Mouse (Mus musculus): ENCODE measurements around the gene Zfp513.

Zfp513 gene

DNA sequence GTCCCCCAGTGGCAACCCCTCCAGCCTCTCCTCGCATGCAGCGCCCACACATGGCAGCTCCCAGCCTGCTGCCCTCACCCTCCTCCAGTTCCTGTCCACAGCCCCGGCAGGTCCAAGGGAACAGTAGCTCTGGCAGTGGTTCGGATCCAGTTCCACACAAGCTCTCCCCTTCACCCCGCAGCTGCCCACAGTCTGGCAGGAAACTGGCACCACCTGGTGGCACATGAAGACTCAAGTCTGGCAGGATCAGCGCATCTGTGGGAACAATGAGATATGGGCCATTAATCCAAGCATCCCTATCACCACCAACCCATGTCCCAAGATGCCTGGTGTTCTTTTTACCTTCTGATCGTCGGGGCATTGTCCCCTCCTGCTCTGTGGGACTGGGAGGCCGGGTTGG is 2.2 kb downstream of the Zfp513 start:
- DNase-seq: no peak

DNA sequence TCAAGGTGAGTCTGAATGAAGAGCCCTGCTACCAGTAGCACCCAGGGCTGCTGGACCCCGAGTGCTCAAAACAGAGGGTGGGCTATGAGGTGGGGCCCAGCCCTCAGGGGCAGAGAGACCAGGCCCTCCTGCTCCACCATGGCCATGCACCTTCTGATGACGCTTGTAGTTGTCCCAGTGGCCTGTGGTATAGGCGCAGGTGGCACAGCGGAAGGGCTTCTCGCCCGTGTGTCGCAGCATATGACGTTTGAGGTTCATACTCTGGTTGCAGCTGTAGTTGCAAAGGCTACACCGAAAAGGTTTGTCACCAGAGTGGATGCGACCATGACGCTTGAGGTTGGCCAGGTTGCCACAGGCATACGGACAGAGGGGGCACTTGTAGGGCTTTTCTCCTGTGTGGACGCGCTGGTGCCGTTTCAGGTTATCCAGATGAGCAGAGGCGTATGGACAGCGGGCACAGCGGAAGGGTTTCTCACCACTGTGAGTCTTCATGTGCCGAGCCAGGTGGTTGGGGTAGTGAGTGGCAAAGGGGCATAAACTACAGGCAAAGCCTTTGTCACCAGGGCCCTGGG is 2.7 kb downstream of the Zfp513 start:
- no peak for DNase-seq

DNA sequence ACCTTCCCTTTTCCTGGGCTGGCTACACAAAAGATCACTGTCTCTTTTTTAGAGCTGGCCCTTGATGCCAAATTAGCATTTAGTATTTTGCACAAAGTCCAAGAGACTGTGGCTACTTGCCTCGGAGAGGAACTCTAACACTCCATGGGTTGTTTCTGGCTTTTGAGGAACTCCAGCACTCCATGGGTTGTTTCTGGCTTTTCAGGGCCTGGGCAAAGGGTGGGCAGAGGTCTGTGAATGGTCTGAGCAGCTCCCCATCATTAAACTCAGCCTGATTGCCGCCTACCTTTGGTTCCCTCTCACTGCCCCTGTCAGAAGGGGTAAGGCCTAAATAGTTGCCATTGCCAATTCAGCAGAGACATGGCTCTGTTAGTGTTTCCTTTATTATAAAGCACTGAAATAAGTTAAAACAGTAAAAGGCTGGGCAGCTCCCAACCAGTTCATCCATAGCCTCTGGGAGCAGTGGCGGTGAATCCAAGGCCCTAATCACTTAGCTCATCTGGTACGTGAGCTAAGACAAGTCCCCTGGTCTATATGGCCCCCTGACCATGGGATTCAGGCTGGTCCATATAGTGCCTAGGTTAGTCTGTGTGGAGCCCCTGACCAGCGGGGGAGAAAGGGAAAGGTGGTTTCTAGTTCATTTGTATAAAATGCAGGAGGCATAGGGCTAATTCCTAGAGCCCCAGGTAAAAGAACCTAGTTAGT is 3.3 kb downstream of the Zfp513 start:
- no peak for DNase-seq

GRCm38 (mm10) chr5:31198170-31198569 is 3.9 kb downstream of the Zfp513 start:
- DNase-seq: no peak

DNA sequence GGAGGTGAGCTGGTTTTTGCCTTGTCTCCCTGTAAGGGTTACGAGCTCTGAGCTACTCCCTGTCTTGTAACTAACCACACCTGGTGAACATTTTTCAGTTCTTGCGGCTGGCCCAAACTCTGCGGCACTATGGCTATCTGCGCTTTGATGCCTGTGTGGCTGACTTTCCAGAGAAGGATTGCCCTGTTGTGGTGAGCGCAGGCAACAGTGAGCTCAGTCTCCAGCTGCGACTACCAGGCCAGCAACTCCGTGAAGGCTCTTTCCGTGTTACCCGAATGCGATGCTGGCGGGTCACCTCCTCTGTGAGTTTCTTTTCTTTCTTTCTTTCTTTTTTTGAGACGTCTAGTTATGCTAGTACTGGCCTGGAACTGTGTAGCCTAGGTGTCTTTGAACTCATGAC is 5.0 kb downstream of the Zfp513 start:
- DNase-seq: no peak

DNA sequence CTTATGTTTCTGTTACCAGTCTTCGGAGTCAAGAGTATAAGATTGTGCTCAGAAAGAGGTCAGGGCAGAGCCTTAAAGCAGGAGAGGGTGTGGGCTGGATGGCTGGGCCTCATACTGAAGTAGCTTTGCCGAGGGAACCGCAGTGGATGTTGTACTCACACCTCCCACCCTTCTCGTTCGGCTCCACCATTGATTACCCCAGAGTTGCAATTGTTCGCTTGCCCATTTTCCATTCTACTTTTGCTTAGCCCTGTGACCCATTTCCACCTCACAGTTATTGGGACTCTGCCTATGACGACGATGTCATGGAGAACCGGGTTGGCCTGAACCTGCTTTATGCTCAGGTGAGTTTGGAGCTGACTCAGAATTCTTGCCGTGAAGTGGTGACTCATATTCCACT is 5.9 kb downstream of the Zfp513 start:
- DNase-seq: no peak

DNA sequence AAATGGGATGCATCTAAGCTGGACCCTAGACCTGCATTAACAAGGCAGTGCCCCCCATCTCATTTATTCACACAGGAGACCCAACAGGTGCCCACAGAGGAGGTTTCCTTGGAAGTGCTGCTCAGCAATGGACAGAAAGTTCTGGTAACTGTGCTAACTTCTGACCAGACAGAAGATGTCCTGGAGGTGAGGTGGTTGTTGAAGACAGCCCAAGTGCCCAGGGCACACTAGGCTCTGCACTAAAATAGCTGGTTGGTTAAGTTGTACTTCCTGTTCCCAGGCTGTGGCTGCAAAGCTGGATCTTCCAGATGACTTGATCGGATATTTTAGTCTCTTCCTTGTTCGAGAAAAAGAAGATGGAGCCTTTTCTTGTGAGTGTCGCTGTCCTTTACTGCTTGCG is 6.4 kb downstream of the Zfp513 start:
- no peak for DNase-seq

DNA sequence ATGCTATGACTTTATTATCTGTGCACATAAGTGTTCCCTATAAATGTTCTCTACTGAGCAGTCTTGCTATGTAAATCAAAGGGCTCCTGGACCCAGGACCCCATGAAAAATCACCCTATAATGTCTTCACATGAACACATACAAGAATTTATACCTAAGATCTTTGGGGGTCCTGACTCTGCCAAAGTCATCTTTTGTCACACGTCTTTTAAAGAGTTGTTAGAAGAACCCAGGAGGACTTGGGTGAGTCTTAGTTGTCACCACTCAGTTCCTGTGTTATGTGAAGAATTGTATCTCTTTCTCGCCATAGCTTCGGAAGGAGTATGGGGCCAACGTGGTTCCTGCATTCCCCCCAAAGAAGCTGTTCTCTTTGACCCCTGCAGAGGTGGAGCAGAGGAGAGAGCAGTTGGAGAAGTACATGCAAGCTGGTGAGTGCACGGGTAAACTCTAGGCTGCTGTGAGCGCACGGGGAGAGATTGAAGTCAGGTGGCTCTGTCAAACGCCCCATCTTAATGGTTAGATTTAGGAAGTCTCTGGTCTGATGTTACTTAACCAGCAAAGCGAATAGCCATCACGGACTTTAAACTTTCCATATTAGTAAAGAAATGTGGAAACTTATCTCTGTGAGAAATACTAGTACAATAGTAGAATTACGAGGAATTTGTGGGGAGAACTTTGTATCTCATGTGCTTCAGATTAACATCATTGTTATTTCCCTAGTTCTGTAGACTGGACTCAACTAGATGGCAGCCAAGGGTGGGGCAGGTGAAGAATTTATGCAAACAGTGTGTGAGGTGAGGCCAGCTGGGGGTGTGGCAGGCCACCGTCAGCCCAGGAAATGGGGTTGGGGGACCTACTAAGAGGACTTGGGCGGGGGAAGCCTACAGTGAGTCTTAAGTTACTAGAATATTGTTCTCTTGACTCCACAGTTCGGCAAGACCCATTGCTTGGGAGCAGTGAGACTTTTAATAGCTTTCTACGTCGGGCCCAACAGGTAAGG is 7.3 kb downstream of the Zfp513 start:
- no peak for DNase-seq

GRCm38 (mm10) chr5:31193631-31194281 is 8.3 kb downstream of the Zfp513 start:
- DNase-seq: no peak

DNA sequence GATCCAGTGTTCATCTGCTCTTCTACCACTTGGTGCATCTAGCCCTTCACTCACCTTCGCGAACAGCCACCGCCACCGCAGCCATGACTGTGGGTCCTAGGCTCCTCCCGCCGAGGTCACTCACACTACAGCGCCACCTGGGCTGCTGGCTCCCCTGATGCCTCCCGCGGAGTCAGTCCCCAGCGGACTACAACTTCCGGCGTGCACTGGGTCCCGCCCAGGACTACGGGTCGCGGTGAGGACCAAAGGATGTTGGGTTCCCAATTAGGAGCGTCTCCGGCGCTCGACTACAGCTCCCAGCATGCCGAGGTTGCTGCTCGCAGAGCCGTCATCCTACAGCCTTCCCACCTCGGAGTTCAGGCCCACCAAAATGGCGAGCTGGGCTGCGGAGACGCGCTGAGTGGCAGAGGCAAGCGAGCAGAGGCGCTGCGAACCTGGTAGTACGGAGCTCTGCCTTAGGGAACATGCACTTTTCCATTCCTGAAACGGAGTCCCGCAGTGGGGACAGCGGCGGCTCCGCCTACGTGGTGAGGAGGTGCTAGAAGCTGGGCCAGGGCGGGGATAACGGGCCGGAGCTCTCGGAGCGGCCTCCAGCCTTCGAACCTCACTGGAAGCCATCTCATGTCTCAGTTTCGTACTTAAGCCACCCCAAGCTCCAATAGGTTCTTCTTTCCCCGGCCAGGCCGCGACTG is 9.0 kb downstream of the Zfp513 start, which contains the start of the genes Snx17 and Eif2b4:
Snx17 (plus strand) TSS at position 289 of the 692 bp plus-strand sequence.
Eif2b4 (minus strand) TSS at position 492 of the 692 bp plus-strand sequence.
- peak; percentile 99 for DNase-seq

DNA sequence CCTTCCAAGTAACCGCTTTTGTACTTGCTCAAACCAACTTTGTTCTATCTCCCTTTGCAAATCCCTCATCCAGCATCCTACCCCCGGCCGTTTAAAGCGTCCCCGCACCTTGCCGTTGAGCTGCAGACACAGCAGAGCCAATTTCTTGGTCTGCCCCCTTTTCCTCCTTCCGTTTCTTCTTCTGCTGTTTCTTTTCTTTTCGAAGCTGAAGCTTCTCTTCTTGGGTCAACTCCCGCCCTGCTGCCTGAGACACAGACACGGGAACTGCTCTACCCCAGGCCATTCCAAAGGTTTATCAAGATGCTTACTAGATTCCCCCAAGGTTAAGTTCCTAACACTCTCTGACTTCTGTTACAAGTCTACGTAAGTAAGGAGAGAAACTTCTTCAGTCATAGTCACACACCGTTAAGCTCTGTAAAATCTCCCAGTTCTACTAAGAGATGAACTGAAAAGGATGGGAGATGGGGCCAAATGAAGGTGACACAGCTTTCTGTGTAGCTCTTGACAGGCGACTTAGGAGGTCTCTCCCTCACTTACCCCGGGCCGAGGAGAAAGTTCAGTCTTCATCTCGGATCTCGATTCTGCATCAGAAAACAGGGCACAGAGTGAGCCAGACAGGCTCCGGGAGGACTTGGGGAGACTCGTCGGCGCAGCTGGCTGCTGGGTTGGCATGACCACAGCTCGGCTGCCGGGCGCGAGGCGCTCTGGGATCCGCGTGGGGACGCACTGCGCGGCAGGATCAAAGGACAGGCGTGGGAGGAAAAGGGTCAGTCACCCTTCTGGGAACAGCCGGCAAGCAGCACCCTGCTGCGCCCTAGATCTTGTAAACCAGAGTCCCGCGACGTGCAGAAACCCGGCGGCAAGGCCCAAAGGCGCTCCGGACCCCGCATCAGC is 9.8 kb downstream of the Zfp513 start:
- peak; percentile 27 for DNase-seq

DNA sequence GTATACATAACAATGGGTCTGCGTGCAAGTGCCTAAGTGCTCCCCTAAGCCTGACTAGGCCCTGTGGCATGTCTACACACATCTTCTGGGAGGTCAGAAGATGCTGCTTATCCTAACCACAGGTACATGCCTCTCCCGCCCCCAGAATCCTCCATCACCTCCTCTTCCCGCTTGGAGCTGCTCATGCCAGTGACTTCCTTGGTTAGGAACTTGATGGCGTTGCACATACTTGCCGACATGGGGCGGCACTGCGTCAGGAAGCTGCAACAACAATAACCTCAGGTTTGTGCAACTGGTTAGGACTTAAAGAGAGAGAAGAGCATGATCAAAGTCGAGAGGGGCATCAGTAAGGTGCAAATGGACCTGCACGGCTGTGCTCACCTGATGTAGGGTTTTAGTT is 11.9 kb downstream of the Zfp513 start:
- DNase-seq: no peak

DNA sequence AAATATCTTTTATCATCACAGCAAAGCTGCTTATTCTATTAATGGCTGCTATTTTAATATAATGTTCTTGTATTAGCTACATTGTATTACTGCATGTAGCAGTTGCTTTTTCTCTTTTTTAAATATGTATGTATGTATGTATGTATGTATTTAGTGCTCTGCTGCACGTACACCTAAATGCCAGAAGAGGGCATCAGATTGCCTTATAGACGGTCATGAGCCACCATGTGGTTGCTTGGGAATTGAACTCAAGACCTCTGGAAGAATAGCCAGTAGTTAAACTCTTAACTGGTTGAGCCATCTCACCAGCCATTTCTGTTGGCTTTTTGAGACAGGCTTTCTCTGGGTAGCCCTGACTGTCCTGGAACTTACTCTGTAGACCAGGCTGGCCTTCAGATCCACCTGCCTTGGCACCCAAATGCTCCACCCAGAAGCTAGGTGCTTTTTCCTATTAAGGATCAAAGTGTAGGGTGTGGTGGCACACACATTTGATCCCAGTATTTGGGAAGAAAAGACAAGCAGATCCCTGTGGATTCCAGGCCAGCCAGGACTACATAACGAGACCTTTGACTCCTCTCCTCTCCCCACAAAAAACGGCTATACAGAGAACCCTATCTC is 13.8 kb downstream of the Zfp513 start:
- peak; percentile 38 for DNase-seq

DNA sequence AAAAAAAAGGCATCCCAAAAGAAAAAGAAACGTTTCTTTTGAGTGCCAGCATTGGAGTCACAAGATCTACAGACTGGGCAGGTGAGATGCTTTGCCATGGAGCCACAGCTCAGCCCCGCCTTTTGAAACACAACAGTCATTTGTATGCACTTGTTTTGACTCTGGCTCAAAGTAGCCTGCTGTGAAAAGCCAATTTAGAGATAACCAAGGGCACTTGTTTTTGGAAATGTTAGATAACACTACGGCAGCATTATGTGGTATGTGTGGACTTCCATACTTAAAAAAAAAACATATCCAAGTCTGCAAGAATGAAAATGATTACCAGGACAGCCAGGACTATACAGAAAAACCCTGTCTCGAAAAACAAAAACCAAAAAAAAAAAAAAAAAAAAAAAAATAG is 18.4 kb downstream of the Zfp513 start:
- DNase-seq: no peak

- DNase-seq: no peak
These were observed 20.8 kb downstream of the Zfp513 start for GRCm38 (mm10) chr5:31181183-31181770.

GRCm38 (mm10) chr5:31179766-31180630 is 22.1 kb downstream of the Zfp513 start, which contains the start of the genes Gm29609 and Gtf3c2:
Gm29609 (minus strand) TSS chr5:31179911.
Gtf3c2 (minus strand) TSS chr5:31180144.
- peak; percentile 96 for DNase-seq

DNA sequence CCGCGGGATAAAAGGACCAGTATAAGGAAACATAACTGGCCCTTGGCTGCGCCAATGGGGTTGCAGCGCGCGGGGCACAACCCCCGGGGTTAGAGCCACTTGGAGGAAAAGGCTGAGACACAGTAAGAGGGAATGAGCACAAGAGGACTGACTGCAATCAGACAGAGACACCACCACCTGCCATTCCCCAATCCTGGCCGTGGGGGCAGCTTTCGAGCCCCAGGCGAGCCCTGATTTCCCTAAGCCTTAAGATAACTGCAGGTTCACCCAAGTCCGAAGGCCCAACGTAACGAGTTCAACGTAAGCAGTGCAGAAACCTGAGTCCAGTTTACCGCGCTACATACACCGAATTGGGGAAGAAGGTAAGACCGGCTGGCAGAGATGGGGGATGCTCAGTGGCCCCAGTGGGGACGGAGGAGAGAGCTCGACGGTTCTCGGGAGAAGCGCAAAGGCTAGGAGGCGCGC is 22.8 kb downstream of the Zfp513 start:
- no peak for DNase-seq

- no peak for DNase-seq
These were observed 33.5 kb downstream of the Zfp513 start for GRCm38 (mm10) chr5:31168630-31169029.

- DNase-seq: no peak
These were observed 37.2 kb downstream of the Zfp513 start for GRCm38 (mm10) chr5:31164878-31165277.

Data from thymus, postnatal 14 days (tissue).